Mouse (Mus musculus) MEL (cell line): ENCODE measurements around the gene Enc1. TPM values are rescaled to one million over a fixed set of nuclear protein-coding genes. Genes with fewer than 3 reads are reported as not detected.

Source experiments
- DNase-seq: peaks from one replicate; pipeline ENCODE4 v3.0.0; 2011; ENCODE audit warnings: low read depth, low spot score
- H3K27ac ChIP-seq: 2 replicates; pipeline ENCODE4 v1.5.1; 2012; ENCODE audit warnings: low read depth, mild to moderate bottlenecking, control low read depth, low read length, moderate library complexity; ENCODE audit not compliant: control insufficient read depth
- H3K27me3 ChIP-seq, 2 experiments: fragments of 150-350 bp in 1 of 2; sonication (generic) in 1 of 2; 2 replicates each; pipeline ENCODE4 v1.6.1; 2012; ENCODE audit warnings: low read length in 2 of 2, mild to moderate bottlenecking in 2 of 2, improper control_type of control experiment in 1 of 2, moderate library complexity in 1 of 2; ENCODE audit not compliant: insufficient read depth in 2 of 2, control insufficient read depth in 1 of 2
- H3K36me3 ChIP-seq, 2 experiments: 2 replicates each; pipeline ENCODE4 v1.6.1; 2012 to 2014; ENCODE audit warnings: low read length in 2 of 2, improper control_type of control experiment in 1 of 2, inconsistent platforms in 1 of 2, mild to moderate bottlenecking in 1 of 2; ENCODE audit not compliant: insufficient read depth in 2 of 2, control insufficient read depth in 1 of 2
- H3K4me1 ChIP-seq, 2 experiments: fragments of 150-350 bp in 1 of 2; sonication (generic) in 1 of 2; 2 replicates each; pipeline ENCODE4 v1.6.1; 2012; ENCODE audit warnings: low read length in 2 of 2, improper control_type of control experiment in 1 of 2, mild to moderate bottlenecking in 1 of 2; ENCODE audit not compliant: insufficient read depth in 2 of 2, control insufficient read depth in 1 of 2
- H3K4me3 ChIP-seq, 2 experiments: fragments of 150-350 bp in 1 of 2; sonication (generic) in 1 of 2; 2 replicates each; pipeline ENCODE4 v1.5.1; 2012; ENCODE audit warnings: low read depth in 2 of 2, low read length in 2 of 2, mild to moderate bottlenecking in 2 of 2, moderate library complexity in 2 of 2, control low read depth in 1 of 2, improper control_type of control experiment in 1 of 2; ENCODE audit not compliant: control insufficient read depth in 1 of 2, insufficient read depth in 1 of 2
- H3K79me2 ChIP-seq: 2 replicates; pipeline ENCODE4 v1.6.1; 2012; ENCODE audit warnings: mild to moderate bottlenecking, low read length, moderate library complexity; ENCODE audit not compliant: control insufficient read depth, poor library complexity, insufficient read depth
- H3K9ac ChIP-seq: 2 replicates; pipeline ENCODE4 v1.6.1; 2012; ENCODE audit warnings: low read depth, mild to moderate bottlenecking, control low read depth, low read length, moderate library complexity; ENCODE audit not compliant: control insufficient read depth, poor library complexity, severe bottlenecking
- H3K9me3 ChIP-seq: fragments of 150-350 bp; sonication (generic); replicated peaks from 2 replicates; pipeline ENCODE4 v1.6.1; 2012; ENCODE audit warnings: mild to moderate bottlenecking, low read length, improper control_type of control experiment, moderate library complexity; ENCODE audit not compliant: insufficient read depth
- BHLHE40 ChIP-seq: IDR thresholded peaks from 2 replicates; pipeline ENCODE4 v1.6.1; 2012; ENCODE audit warnings: low read depth, mild to moderate bottlenecking, inconsistent platforms, low read length, improper control_type of control experiment, borderline replicate concordance
- CHD1 ChIP-seq: IDR thresholded peaks from 2 replicates; pipeline ENCODE4 v1.6.1; 2012; ENCODE audit warnings: low read depth, mild to moderate bottlenecking, inconsistent platforms, low read length, improper control_type of control experiment
- CHD2 ChIP-seq: IDR thresholded peaks from 2 replicates; pipeline ENCODE4 v1.6.1; 2011; ENCODE audit warnings: low read length, improper control_type of control experiment
- E2F4 ChIP-seq: IDR thresholded peaks from 2 replicates; pipeline ENCODE4 v1.6.1; 2011; ENCODE audit warnings: low read depth, low read length, improper control_type of control experiment, borderline replicate concordance
- ELF1 ChIP-seq: IDR thresholded peaks from 2 replicates; pipeline ENCODE4 v1.6.1; 2014; ENCODE audit warnings: low read depth, mild to moderate bottlenecking, inconsistent platforms, low read length, improper control_type of control experiment, moderate library complexity
- GATA1 ChIP-seq: IDR thresholded peaks from 2 replicates; pipeline ENCODE4 v1.6.1; 2011; ENCODE audit warnings: low read depth, low read length, improper control_type of control experiment
- JUND ChIP-seq: IDR thresholded peaks from 2 replicates; pipeline ENCODE4 v1.6.1; 2011; ENCODE audit warnings: low read depth, mild to moderate bottlenecking, improper control_type of control experiment, low read length
- MAFK ChIP-seq: IDR thresholded peaks from 2 replicates; pipeline ENCODE4 v1.6.1; 2011; ENCODE audit warnings: low read depth, mild to moderate bottlenecking, low read length, improper control_type of control experiment, borderline replicate concordance
- MAX ChIP-seq: IDR thresholded peaks from 2 replicates; pipeline ENCODE4 v1.6.1; 2011; ENCODE audit warnings: low read length, improper control_type of control experiment
- MAZ ChIP-seq: IDR thresholded peaks from 2 replicates; pipeline ENCODE4 v1.6.1; 2012; ENCODE audit warnings: low read depth, mild to moderate bottlenecking, inconsistent platforms, low read length, improper control_type of control experiment
- MEF2A ChIP-seq: IDR thresholded peaks from 2 replicates; pipeline ENCODE4 v1.6.1; 2014; ENCODE audit warnings: low read depth, mild to moderate bottlenecking, inconsistent platforms, low read length, improper control_type of control experiment; ENCODE audit not compliant: poor library complexity, insufficient replicate concordance, severe bottlenecking; ENCODE audit errors: extremely low read depth
- MXI1 ChIP-seq: IDR thresholded peaks from 2 replicates; pipeline ENCODE4 v1.6.1; 2011; ENCODE audit warnings: mild to moderate bottlenecking, low read depth, low read length, improper control_type of control experiment
- MYC ChIP-seq: IDR thresholded peaks from 2 replicates; pipeline ENCODE4 v1.6.1; 2011; ENCODE audit warnings: low read depth, mild to moderate bottlenecking, low read length, improper control_type of control experiment, moderate library complexity
- NELFE ChIP-seq: IDR thresholded peaks from 2 replicates; pipeline ENCODE4 v1.6.1; 2011; ENCODE audit warnings: low read depth, low read length, improper control_type of control experiment
- NRF1 ChIP-seq: IDR thresholded peaks from 2 replicates; pipeline ENCODE4 v1.6.1; 2014; ENCODE audit warnings: low read depth, mild to moderate bottlenecking, inconsistent platforms, low read length, improper control_type of control experiment, moderate library complexity; ENCODE audit not compliant: poor library complexity, insufficient read depth, severe bottlenecking
- POLR2A ChIP-seq, 2 experiments: IDR thresholded peaks; 2 replicates each; pipeline ENCODE4 v1.6.1; 2011 to 2012; ENCODE audit warnings: low read length in 2 of 2, mild to moderate bottlenecking in 2 of 2, control low read depth in 1 of 2, improper control_type of control experiment in 1 of 2, low read depth in 1 of 2, moderate library complexity in 1 of 2; ENCODE audit not compliant: control insufficient read depth in 1 of 2, insufficient read depth in 1 of 2, poor library complexity in 1 of 2
- RCOR1 ChIP-seq: IDR thresholded peaks from 2 replicates; pipeline ENCODE4 v1.6.1; 2012; ENCODE audit warnings: low read depth, mild to moderate bottlenecking, inconsistent platforms, low read length, improper control_type of control experiment
- SIN3A ChIP-seq: IDR thresholded peaks from 2 replicates; pipeline ENCODE4 v1.6.1; 2012; ENCODE audit warnings: low read length, improper control_type of control experiment, inconsistent platforms
- TAL1 ChIP-seq: IDR thresholded peaks from 2 replicates; pipeline ENCODE4 v1.6.1; 2012; ENCODE audit warnings: mild to moderate bottlenecking, inconsistent platforms, low read length, moderate library complexity, mixed read lengths
- TCF12 ChIP-seq: IDR thresholded peaks from 2 replicates; pipeline ENCODE4 v1.6.1; 2014; ENCODE audit warnings: low read depth, mild to moderate bottlenecking, inconsistent platforms, low read length, improper control_type of control experiment, moderate library complexity
- UBTF ChIP-seq: IDR thresholded peaks from 2 replicates; pipeline ENCODE4 v1.6.1; 2012; ENCODE audit warnings: low read depth, mild to moderate bottlenecking, inconsistent platforms, low read length, improper control_type of control experiment, moderate library complexity, borderline replicate concordance; ENCODE audit not compliant: insufficient read depth
- USF1 ChIP-seq: IDR thresholded peaks from 2 replicates; pipeline ENCODE4 v1.6.1; 2014; ENCODE audit warnings: low read depth, mild to moderate bottlenecking, inconsistent platforms, low read length, improper control_type of control experiment, moderate library complexity
- USF2 ChIP-seq, 2 experiments: IDR thresholded peaks; 2 replicates each; pipeline ENCODE4 v1.6.1; 2011 to 2012; ENCODE audit warnings: improper control_type of control experiment in 2 of 2, low read length in 2 of 2, borderline replicate concordance in 1 of 2, inconsistent platforms in 1 of 2, low read depth in 1 of 2, mild to moderate bottlenecking in 1 of 2; ENCODE audit not compliant: insufficient read depth in 1 of 2
- ZMIZ1 ChIP-seq: IDR thresholded peaks from 2 replicates; pipeline ENCODE4 v1.6.1; 2012; ENCODE audit warnings: low read depth, mild to moderate bottlenecking, inconsistent platforms, low read length, improper control_type of control experiment, moderate library complexity
- ZNF384 ChIP-seq: IDR thresholded peaks from 2 replicates; pipeline ENCODE4 v1.6.1; 2012; ENCODE audit warnings: low read depth, mild to moderate bottlenecking, inconsistent platforms, low read length, improper control_type of control experiment
- polyA plus RNA-seq, 2 experiments: library from polyadenylated mRNA; stranded (reverse) in 1 of 2; unstranded in 1 of 2; fragments of >175 nt in 1 of 2; fragments of >200 nt in 1 of 2; gene quantifications; 2 replicates each; pipeline versions ENCODE4 v1.2.1 to v1.2.4; 2012; ENCODE audit warnings: low replicate concordance in 2 of 2, low read depth in 1 of 2; ENCODE audit not compliant: insufficient read length in 2 of 2, insufficient read depth in 1 of 2, missing spikeins in 1 of 2
- total RNA-seq: library from RNA; depleted of rRNA; stranded (reverse); fragments of 300-350 nt; gene quantifications from 2 replicates; pipeline ENCODE4 v1.2.3, GENCODE M21; 2012

The Enc1 gene
- total and polyA plus RNA-seq, 3 experiments, result not detected

- no peaks in the 10 kb centered on the region for H3K9me3 ChIP-seq
- no peak overlapping the region for H3K4me3 ChIP-seq
- H3K79me2 ChIP-seq, result no peaks in the 10 kb centered on the region
- no peaks in the 10 kb centered on the region for H3K36me3 ChIP-seq
- H3K4me1 ChIP-seq, result no peaks in the 10 kb centered on the region
- no peak overlapping the region for H3K9ac ChIP-seq
- H3K27me3 ChIP-seq, result no peaks in the 10 kb centered on the region
- no peak for TF ChIP-seq ZMIZ1
- no peak for TF ChIP-seq TAL1
- TF ChIP-seq NRF1, result no peak
- no peak for TF ChIP-seq E2F4
- TF ChIP-seq MAFK, result no peak
- no peak for TF ChIP-seq MXI1
- TF ChIP-seq JUND, result no peak
- no peak for TF ChIP-seq MAX
- no peak overlapping the region for H3K27ac ChIP-seq
- DNase-seq, result no peak
Observed at GRCm38 (mm10) chr13:97242716-97243115, 1.8 kb downstream of the Enc1 start.

DNA sequence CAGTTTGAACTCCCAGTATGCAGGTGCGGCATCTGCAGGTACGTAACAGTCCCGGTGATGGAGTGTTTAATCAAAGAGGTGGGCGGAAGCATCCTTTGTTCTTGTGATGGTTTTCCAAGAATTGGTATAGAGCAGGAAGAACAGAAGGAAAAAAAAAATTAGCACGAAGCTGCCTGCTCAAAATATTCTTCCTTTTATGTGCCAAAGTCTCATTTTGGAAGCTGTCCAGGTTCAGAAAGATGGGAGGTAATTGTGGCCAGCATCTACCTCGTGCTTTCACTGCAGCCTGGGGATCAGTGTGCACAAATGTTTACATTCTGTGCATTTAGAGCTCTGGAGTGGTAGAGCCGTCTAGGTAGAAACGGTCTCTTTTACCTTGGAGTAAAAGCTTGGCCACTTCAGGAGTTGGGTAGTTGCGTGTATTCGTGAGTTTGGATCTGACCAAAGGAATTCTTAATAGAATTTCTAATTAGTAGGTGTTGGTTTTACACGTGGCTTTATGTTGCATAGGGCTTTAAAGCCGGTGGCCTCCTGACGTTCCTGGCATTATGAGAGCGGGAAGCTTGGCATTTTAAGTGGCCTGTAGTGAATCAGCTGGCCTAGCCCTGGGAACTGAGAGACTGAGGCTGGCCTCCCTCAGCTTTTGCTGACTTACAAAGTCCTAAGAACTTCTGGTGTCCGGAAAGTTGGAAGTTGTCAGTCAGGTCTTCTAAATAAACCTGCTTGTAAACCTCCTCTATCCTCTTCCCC is 3.2 kb downstream of the Enc1 start:
- H3K27ac ChIP-seq, result no peak overlapping the region
- H3K9ac ChIP-seq, result no peak overlapping the region
- H3K4me1 ChIP-seq, result no peaks in the 10 kb centered on the region
- H3K4me3 ChIP-seq, result no peak overlapping the region
- H3K9me3 ChIP-seq, result no peaks in the 10 kb centered on the region
- H3K79me2 ChIP-seq, result no peaks in the 10 kb centered on the region
- TF ChIP-seq UBTF, result no peak
- no peak for TF ChIP-seq MEF2A
- TF ChIP-seq BHLHE40, result no peak
- no peak for TF ChIP-seq CHD2
- no peak for TF ChIP-seq NELFE
- TF ChIP-seq MAFK, result no peak
- no peak for TF ChIP-seq MAZ
- TF ChIP-seq, all 39 proteins: peak for 0
- Histone ChIP-seq H3K27me3 (no peaks in the 10 kb centered on the region), H3K36me3 (no peaks in the 10 kb centered on the region)
- no peak for DNase-seq

GRCm38 (mm10) chr13:97244712-97245105 is 3.8 kb downstream of the Enc1 start:
- H3K4me3 ChIP-seq, result no peak overlapping the region
- no peaks in the 10 kb centered on the region for H3K36me3 ChIP-seq
- no peak overlapping the region for H3K27ac ChIP-seq
- no peaks in the 10 kb centered on the region for H3K27me3 ChIP-seq
- H3K9me3 ChIP-seq, result no peaks in the 10 kb centered on the region
- H3K4me1 ChIP-seq, result no peaks in the 10 kb centered on the region
- H3K79me2 ChIP-seq, result no peaks in the 10 kb centered on the region
- DNase-seq, result no peak
- no peak overlapping the region for H3K9ac ChIP-seq
- TF ChIP-seq GATA1 (no peak), CHD1 (no peak), NELFE (no peak), SIN3A (no peak), NRF1 (no peak), TCF12 (no peak), TAL1 (no peak), ZNF384 (no peak), RCOR1 (no peak), MAX (no peak), JUND (no peak), USF2 (IDR thresholded peaks at IDR 0.05; ENCODE audit: borderline replicate concordance in 1 of 2, insufficient read depth in 1 of 2, low read depth in 1 of 2, low read length in 2 of 2) (no peak), ELF1 (no peak), POLR2A (IDR thresholded peaks at IDR 0.05; ENCODE audit: control insufficient read depth in 1 of 2, insufficient read depth in 1 of 2, low read depth in 1 of 2, low read length in 2 of 2, poor library complexity in 1 of 2) (no peak), USF1 (no peak), MYC (no peak), MAFK (no peak), BHLHE40 (no peak)
